Comparison of ENCODE assay signal across 32 mouse cellular contexts in genomic region chr7:117491495-117491894, GRCm38 (mm10).
A peak's percentile ranks its signal among the peaks of the same experiment; 100 is the strongest.
DNase-seq lines count a peak whose midpoint lies in the region; ATAC-seq and TF ChIP-seq lines count a peak whose summit lies in the region.
"Had no signal": no experiment of that assay in that cellular context is flagged by ENCODE, and none has a peak within 500 bp of the region (broad histone marks: within the 10 kb centered on the region; RNA-seq: fewer than 3 reads in every experiment).

No protein-coding gene starts in this region.

- WGBS in midbrain, embryonic 10.5 days, result 92% methylated on average over 5 of the region's 5 CpGs
- WGBS in midbrain, postnatal 0 days, result 88% methylated on average over 5 of the region's 5 CpGs

- peaks cover 19% of the 10 kb centered on the region for H3K4me1 ChIP-seq in midbrain, embryonic 10.5 days
- no peaks in the 10 kb centered on the region; the same call in 1 of the 2 replicates for H3K4me1 ChIP-seq in midbrain, postnatal 0 days (ENCODE audit: insufficient read depth, low read length)

- no peak for TF ChIP-seq CTCF in midbrain, postnatal 0 days (IDR thresholded peaks at IDR 0.05)

- no peak overlapping the region for H3K4me3 ChIP-seq in midbrain, embryonic 10.5 days
- no peak overlapping the region for H3K4me3 ChIP-seq in midbrain, postnatal 0 days (ENCODE audit: low read depth, low read length)
- H3K4me3 ChIP-seq: embryonic facial prominence, embryonic 10.5 days; embryonic facial prominence, embryonic 13.5 days; erythroblast, embryonic 14.5 days; forebrain, embryonic 12.5 days; forebrain, embryonic 15.5 days; gastrocnemius, adult 2 months; heart, embryonic 12.5 days; heart, embryonic 15.5 days had no signal

- no peaks in the 10 kb centered on the region for H3K36me3 ChIP-seq in midbrain, embryonic 10.5 days
- no peaks in the 10 kb centered on the region for H3K36me3 ChIP-seq in midbrain, postnatal 0 days (ENCODE audit: insufficient read depth, low read length)
- H3K36me3 ChIP-seq: embryonic facial prominence, embryonic 10.5 days; embryonic facial prominence, embryonic 13.5 days; forebrain, embryonic 12.5 days; forebrain, embryonic 15.5 days; heart, embryonic 12.5 days; heart, embryonic 15.5 days had no signal

- H3K27me3 ChIP-seq in midbrain, embryonic 10.5 days (ENCODE audit: low read depth, poor library complexity, severe bottlenecking), result no peaks in the 10 kb centered on the region
- no peaks in the 10 kb centered on the region for H3K27me3 ChIP-seq in midbrain, postnatal 0 days (ENCODE audit: insufficient read depth, low read length)
- H3K27me3 ChIP-seq: embryonic facial prominence, embryonic 13.5 days; forebrain, embryonic 12.5 days; forebrain, embryonic 15.5 days; heart, embryonic 12.5 days; heart, embryonic 15.5 days had no signal

- ATAC-seq in frontal cortex, adult (ENCODE audit: low TSS enrichment), result peak; percentile 67
- ATAC-seq in midbrain, postnatal 0 days (ENCODE audit: low FRiP score), result no peak
- ATAC-seq: activated CD4-positive, CD25-positive, alpha-beta regulatory T cell, adult 4 months; CD4-positive, CD25-positive, alpha-beta regulatory T cell, adult 4 months; forebrain, embryonic 15.5 days; hindbrain, postnatal 0 days; inflammation-experienced regulatory T-cells, adult 6 months; intestine, embryonic 16.5 days had no signal

- no peaks in the 10 kb centered on the region for H3K9me3 ChIP-seq in midbrain, embryonic 10.5 days (replicated peaks)
- no peaks in the 10 kb centered on the region for H3K9me3 ChIP-seq in midbrain, postnatal 0 days (ENCODE audit: low read length)
- H3K9me3 ChIP-seq: embryonic facial prominence, embryonic 10.5 days; embryonic facial prominence, embryonic 13.5 days; forebrain, embryonic 12.5 days; forebrain, embryonic 15.5 days; heart, embryonic 12.5 days; heart, embryonic 15.5 days had no signal

- H3K27ac ChIP-seq in midbrain, embryonic 10.5 days (replicated peaks), result peak overlapping the region; percentile 39; the same call in 1 of the 2 replicates
- no peak overlapping the region for H3K27ac ChIP-seq in midbrain, postnatal 0 days (ENCODE audit: low read depth, low read length)
- H3K27ac ChIP-seq: embryonic facial prominence, embryonic 10.5 days; embryonic facial prominence, embryonic 13.5 days; forebrain, embryonic 12.5 days; gastrocnemius, adult 2 months; heart, embryonic 15.5 days; hindbrain, embryonic 14.5 days; hindbrain, postnatal 0 days had no signal

- H3K9ac ChIP-seq in midbrain, postnatal 0 days (replicated peaks; ENCODE audit: low read length, poor library complexity, severe bottlenecking), result no peak overlapping the region
- H3K9ac ChIP-seq: embryonic facial prominence, embryonic 13.5 days; forebrain, embryonic 12.5 days; forebrain, embryonic 15.5 days; heart, embryonic 12.5 days; heart, embryonic 15.5 days; hindbrain, embryonic 14.5 days had no signal

- no peak for DNase-seq in frontal cortex, postnatal 14 days (ENCODE audit: low spot score in 2 of 2)
- DNase-seq in midbrain, embryonic 10.5 days (ENCODE audit: low spot score), result no peak
- DNase-seq in midbrain, postnatal 0 days (ENCODE audit: low spot score), result no peak
- DNase-seq in brain, adult 2 months (ENCODE audit: low read depth, low spot score), result peak; percentile 60
- DNase-seq in right cerebral cortex, postnatal 14 days, result no peak
- no peak for DNase-seq in adrenal gland, adult 8-10 months
- no peak for DNase-seq in spleen, postnatal 36 days (ENCODE audit: low spot score in 2 of 2)
- DNase-seq: adrenal gland, postnatal 10 days; adrenal gland, postnatal 36 days; cerebellum, adult 11 months; cerebellum, adult 2 months; cerebellum, adult 9-11 months; cerebellum, postnatal 25 days; gastrocnemius, adult 2 months; gastrocnemius, postnatal 14 days; heart, adult 11 months; heart, postnatal 10 days; heart, postnatal 4 days had no signal

- H3K4me2 ChIP-seq in midbrain, postnatal 0 days (ENCODE audit: low read depth, low read length, poor library complexity, severe bottlenecking), result no peak overlapping the region
- H3K4me2 ChIP-seq: embryonic facial prominence, embryonic 13.5 days; forebrain, embryonic 12.5 days; forebrain, embryonic 15.5 days; heart, embryonic 12.5 days; heart, embryonic 15.5 days; hindbrain, embryonic 14.5 days had no signal
